Mouse (Mus musculus): ENCODE results near the gene Serpina3n. TPM values are rescaled to one million over a fixed set of nuclear protein-coding genes. Genes with fewer than 3 reads are reported as not detected.

The Serpina3n gene
- total and polyA plus RNA-seq, 3 experiments: 6.2 to 14.9 (median 13.2) TPM

GRCm38 (mm10) chr12:104448099-104448498 lies 41.6 kb downstream of the Serpina3n start:
- TF ChIP-seq CTCF (IDR thresholded peaks at IDR 0.05) (peak; percentile 64), EP300 (IDR thresholded peaks at IDR 0.05; ENCODE audit: insufficient read depth, low read depth, low read length) (no peak)
- no peaks in the 10 kb centered on the region for H3K36me3 ChIP-seq (ENCODE audit: control insufficient read depth, insufficient read depth, low read length)
- no peaks in the 10 kb centered on the region for H3K4me1 ChIP-seq (ENCODE audit: control insufficient read depth, insufficient read depth, low read length)
- DNase-seq: peak in 1 of 2 experiments; percentile 35
- H3K27me3 ChIP-seq (ENCODE audit: control insufficient read depth, insufficient read depth, low read length): no peaks in the 10 kb centered on the region
- intact Hi-C loops (cut with DNase I): loop anchor here (10.0 kb wide), 1 partner anchor 97 kb away; no protein-coding TSS in a partner anchor
- no peak overlapping the region for H3K9ac ChIP-seq (ENCODE audit: low read depth, low read length)
- H3K27ac ChIP-seq: no peak overlapping the region
- 31% methylated on average over 13 of the region's 13 CpGs for WGBS
- no peaks in the 10 kb centered on the region for H3K79me2 ChIP-seq (replicated peaks; ENCODE audit: control insufficient read depth, insufficient read depth, low read length)
- no peak overlapping the region for H3K4me3 ChIP-seq

- H3K36me3 ChIP-seq (ENCODE audit: control insufficient read depth, insufficient read depth, low read length): no peaks in the 10 kb centered on the region
- H3K4me3 ChIP-seq: no peak overlapping the region
- no peaks in the 10 kb centered on the region for H3K79me2 ChIP-seq (replicated peaks; ENCODE audit: control insufficient read depth, insufficient read depth, low read length)
- 39% methylated on average over 10 of the region's 10 CpGs for WGBS
- DNase-seq: peak; percentile 37 to 47
- H3K27ac ChIP-seq: no peak overlapping the region
- intact Hi-C loops (cut with DNase I): no loop called here
- H3K27me3 ChIP-seq (ENCODE audit: control insufficient read depth, insufficient read depth, low read length): no peaks in the 10 kb centered on the region
- TF ChIP-seq POLR2A (IDR thresholded peaks at IDR 0.05; ENCODE audit: insufficient read depth, low read depth, low read length) (no peak), CTCF (IDR thresholded peaks at IDR 0.05) (no peak), EP300 (IDR thresholded peaks at IDR 0.05; ENCODE audit: insufficient read depth, low read depth, low read length) (no peak)
- no peaks in the 10 kb centered on the region for H3K4me1 ChIP-seq (ENCODE audit: control insufficient read depth, insufficient read depth, low read length)
- no peak overlapping the region for H3K9ac ChIP-seq (ENCODE audit: low read depth, low read length)
Observed at GRCm38 (mm10) chr12:104450257-104450656, 43.7 kb downstream of the Serpina3n start.

- WGBS: 83% methylated on average over 1 of the region's 1 CpGs
- no peak overlapping the region for H3K27ac ChIP-seq
- H3K36me3 ChIP-seq (ENCODE audit: control insufficient read depth, insufficient read depth, low read length): no peaks in the 10 kb centered on the region
- intact Hi-C loops (cut with DNase I): no loop called here
- no peak overlapping the region for H3K9ac ChIP-seq (ENCODE audit: low read depth, low read length)
- no peaks in the 10 kb centered on the region for H3K27me3 ChIP-seq (ENCODE audit: control insufficient read depth, insufficient read depth, low read length)
- no peak for DNase-seq
- no peaks in the 10 kb centered on the region for H3K4me1 ChIP-seq (ENCODE audit: control insufficient read depth, insufficient read depth, low read length)
- no peaks in the 10 kb centered on the region for H3K79me2 ChIP-seq (replicated peaks; ENCODE audit: control insufficient read depth, insufficient read depth, low read length)
- peak; percentile 28 for TF ChIP-seq CTCF (IDR thresholded peaks at IDR 0.05)
- TF ChIP-seq POLR2A (IDR thresholded peaks at IDR 0.05; ENCODE audit: insufficient read depth, low read depth, low read length): no peak
- no peak overlapping the region for H3K4me3 ChIP-seq
Observed at GRCm38 (mm10) chr12:104453002-104453401, 46.5 kb downstream of the Serpina3n start.

- no peaks in the 10 kb centered on the region; the same call in 1 of the 2 replicates for H3K27me3 ChIP-seq (ENCODE audit: control insufficient read depth, insufficient read depth, low read length)
- no peaks in the 10 kb centered on the region for H3K36me3 ChIP-seq (ENCODE audit: control insufficient read depth, insufficient read depth, low read length)
- H3K27ac ChIP-seq: no peak overlapping the region
- H3K79me2 ChIP-seq (replicated peaks; ENCODE audit: control insufficient read depth, insufficient read depth, low read length): no peaks in the 10 kb centered on the region
- WGBS: 57% methylated on average over 6 of the region's 6 CpGs
- no peak overlapping the region for H3K4me3 ChIP-seq
- no peak for DNase-seq
- H3K4me1 ChIP-seq (ENCODE audit: control insufficient read depth, insufficient read depth, low read length): no peaks in the 10 kb centered on the region
- no peak overlapping the region for H3K9ac ChIP-seq (ENCODE audit: low read depth, low read length)
- 0 out of 2 replicates have a peak, but pooled peaks have one; percentile 9 for TF ChIP-seq CTCF (IDR thresholded peaks at IDR 0.05)
- TF ChIP-seq EP300 (IDR thresholded peaks at IDR 0.05; ENCODE audit: insufficient read depth, low read depth, low read length): no peak
- intact Hi-C loops (cut with DNase I): no loop called here
Observed at GRCm38 (mm10) chr12:104459377-104459776, 52.8 kb downstream of the Serpina3n start.

- intact Hi-C loops (cut with DNase I): no loop called here
- no peak overlapping the region for H3K9ac ChIP-seq (ENCODE audit: low read depth, low read length)
- H3K27me3 ChIP-seq (ENCODE audit: control insufficient read depth, insufficient read depth, low read length): no peaks in the 10 kb centered on the region; the same call in 1 of the 2 replicates
- TF ChIP-seq CTCF (IDR thresholded peaks at IDR 0.05) (no peak), POLR2A (IDR thresholded peaks at IDR 0.05; ENCODE audit: insufficient read depth, low read depth, low read length) (no peak), EP300 (IDR thresholded peaks at IDR 0.05; ENCODE audit: insufficient read depth, low read depth, low read length) (no peak)
- no peak for DNase-seq
- 66% methylated on average over 8 of the region's 8 CpGs for WGBS
- no peak overlapping the region for H3K27ac ChIP-seq
- H3K4me1 ChIP-seq (ENCODE audit: control insufficient read depth, insufficient read depth, low read length): no peaks in the 10 kb centered on the region
- no peaks in the 10 kb centered on the region for H3K79me2 ChIP-seq (replicated peaks; ENCODE audit: control insufficient read depth, insufficient read depth, low read length)
- no peak overlapping the region for H3K4me3 ChIP-seq
- H3K36me3 ChIP-seq (ENCODE audit: control insufficient read depth, insufficient read depth, low read length): no peaks in the 10 kb centered on the region
Observed at GRCm38 (mm10) chr12:104461372-104461771, 54.8 kb downstream of the Serpina3n start.

Other genes starting within 250 kb of the Serpina3n start
- gene Serpina3f, start 192.2 kb upstream of the Serpina3n start, total RNA-seq (2021): under 1 TPM in 1 of 2 experiments, not detected in 1; 0.26 TPM
- gene Serpina3f, start 192.2 kb upstream of the Serpina3n start, polyA plus RNA-seq (2012; rRNA removed): 0.04 TPM in 1 of 2 replicates, not detected in the other
- gene Serpina3g, start 170.5 kb upstream of the Serpina3n start, total RNA-seq (2021): 1 to 10 TPM; 1.1 to 1.6 TPM
- gene Serpina3g, start 170.5 kb upstream of the Serpina3n start, polyA plus RNA-seq (2012; rRNA removed): 0.59 and 2.0 TPM in 2 replicates
- under 1 TPM in 1 of 2 experiments, not detected in 1; 0.94 TPM for gene Serpina3i, start 143.6 kb upstream of the Serpina3n start, total RNA-seq (2021)
- 0.10 and 0.12 TPM in 2 replicates for gene Serpina3i, start 143.6 kb upstream of the Serpina3n start, polyA plus RNA-seq (2012; rRNA removed)
- not detected for gene Serpina3j, start 92.2 kb upstream of the Serpina3n start, total RNA-seq (2021)
- gene Serpina3j, start 92.2 kb upstream of the Serpina3n start, polyA plus RNA-seq (2012; rRNA removed): not detected in 2 replicates
- under 1 TPM; 0.14 to 0.34 TPM for gene Serpina3k, start 68.2 kb upstream of the Serpina3n start, total RNA-seq (2021)
- gene Serpina3k, start 68.2 kb upstream of the Serpina3n start, polyA plus RNA-seq (2012; rRNA removed): 2.3 TPM in 1 of 2 replicates, not detected in the other
- not detected for gene Serpina3m, start 68.2 kb upstream of the Serpina3n start, total RNA-seq (2021)
- gene Serpina3m, start 68.2 kb upstream of the Serpina3n start, polyA plus RNA-seq (2012; rRNA removed): 0.12 TPM in 1 of 2 replicates, not detected in the other
- not detected for gene Gsc, start 66.6 kb downstream of the Serpina3n start, total RNA-seq (2021)
- gene Gsc, start 66.6 kb downstream of the Serpina3n start, polyA plus RNA-seq (2012; rRNA removed): 0.14 TPM in 1 of 2 replicates, not detected in the other